ENCODE assay signal across 35 mouse cellular contexts in the genomic region with DNA sequence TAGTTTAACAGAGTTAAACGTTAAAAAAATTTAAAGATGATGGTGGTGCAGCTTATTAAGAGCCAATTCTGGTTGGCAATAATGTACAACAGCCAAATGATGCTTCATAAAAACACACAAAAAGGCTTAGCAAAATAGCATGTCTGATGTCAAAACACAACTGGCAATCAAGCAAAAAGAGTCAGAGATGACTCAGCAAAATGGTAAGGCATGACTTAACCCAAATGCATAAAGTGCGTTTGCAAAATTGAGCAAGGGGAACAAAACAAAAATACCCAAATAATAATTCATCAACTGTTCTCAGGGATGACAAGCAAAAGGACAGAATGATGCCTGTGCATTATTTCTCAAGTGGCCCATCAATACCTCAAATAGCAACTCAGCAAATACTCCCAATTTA.
"Had no signal": no experiment of that assay in that cellular context is flagged by ENCODE, and none has a peak within 500 bp of the region (broad histone marks: within the 10 kb centered on the region; RNA-seq: fewer than 3 reads in every experiment).

No protein-coding gene starts in this region.

- ATAC-seq: hindbrain, embryonic 16.5 days; hindbrain, postnatal 0 days; inflammation-experienced regulatory T-cells, adult 6 months; intestine, embryonic 15.5 days; intestine, embryonic 16.5 days; intestine, postnatal 0 days had no signal

- H3K9me3 ChIP-seq: heart, embryonic 12.5 days; heart, embryonic 13.5 days; heart, embryonic 15.5 days; hindbrain, embryonic 10.5 days; hindbrain, embryonic 12.5 days; hindbrain, embryonic 13.5 days; hindbrain, embryonic 15.5 days; intestine, embryonic 15.5 days; kidney, embryonic 15.5 days had no signal

- H3K9ac ChIP-seq: heart, embryonic 12.5 days; heart, embryonic 13.5 days; heart, embryonic 15.5 days; hindbrain, embryonic 12.5 days; hindbrain, embryonic 13.5 days; hindbrain, embryonic 14.5 days; hindbrain, embryonic 15.5 days; intestine, embryonic 15.5 days; kidney, embryonic 15.5 days had no signal

- DNase-seq: heart, postnatal 10 days; heart, postnatal 14 days; heart, postnatal 36 days; heart, postnatal 4 days; kidney, adult 11 months; kidney, adult 18-20 months; kidney, adult 2 months; kidney, adult 8-10 months; kidney, adult 9 months; kidney, postnatal 10 days; kidney, postnatal 14 days; kidney, postnatal 25 days; kidney, postnatal 36 days; kidney, postnatal 4 days; layer of hippocampus, adult 9-11 months; layer of hippocampus, postnatal 36 days had no signal

- H3K4me3 ChIP-seq: heart, embryonic 12.5 days; heart, embryonic 13.5 days; heart, embryonic 15.5 days; hindbrain, embryonic 10.5 days; hindbrain, embryonic 12.5 days; hindbrain, embryonic 13.5 days; hindbrain, embryonic 15.5 days; intestine, embryonic 15.5 days; kidney, embryonic 15.5 days; layer of hippocampus, adult 2 months; left cerebral cortex, adult 2 months had no signal

- H3K27me3 ChIP-seq: heart, embryonic 12.5 days; heart, embryonic 13.5 days; heart, embryonic 15.5 days; hindbrain, embryonic 12.5 days; hindbrain, embryonic 13.5 days; intestine, embryonic 15.5 days; kidney, embryonic 15.5 days had no signal

- H3K4me2 ChIP-seq: heart, embryonic 11.5 days; heart, embryonic 12.5 days; heart, embryonic 13.5 days; heart, embryonic 15.5 days; hindbrain, embryonic 12.5 days; hindbrain, embryonic 13.5 days; hindbrain, embryonic 14.5 days; hindbrain, embryonic 15.5 days; intestine, embryonic 15.5 days; kidney, embryonic 15.5 days had no signal

- H3K4me1 ChIP-seq: heart, embryonic 12.5 days; heart, embryonic 13.5 days; heart, embryonic 15.5 days; hindbrain, embryonic 10.5 days; hindbrain, embryonic 12.5 days; hindbrain, embryonic 13.5 days; hindbrain, embryonic 15.5 days; intestine, embryonic 15.5 days; kidney, embryonic 15.5 days had no signal

- H3K36me3 ChIP-seq: heart, embryonic 12.5 days; heart, embryonic 13.5 days; heart, embryonic 15.5 days; hindbrain, embryonic 10.5 days; hindbrain, embryonic 12.5 days; hindbrain, embryonic 13.5 days; hindbrain, embryonic 15.5 days; intestine, embryonic 15.5 days; kidney, embryonic 15.5 days had no signal

- H3K27ac ChIP-seq: heart, embryonic 13.5 days; heart, embryonic 15.5 days; hindbrain, embryonic 10.5 days; hindbrain, embryonic 12.5 days; hindbrain, embryonic 13.5 days; hindbrain, embryonic 14.5 days; hindbrain, embryonic 15.5 days; hindbrain, postnatal 0 days; intestine, embryonic 15.5 days; kidney, embryonic 15.5 days; kidney, postnatal 0 days; layer of hippocampus, adult 2 months; left cerebral cortex, adult 2 months had no signal
